Mouse (Mus musculus): ENCODE measurements around the gene Grin2a. TPM values are rescaled to one million over a fixed set of nuclear protein-coding genes. Genes with fewer than 3 reads are reported as not detected.
"Not testable (repeated sequence)": the region's sequence is repeated elsewhere in the genome, so short reads cannot be mapped to it uniquely, and the experiment has no call there.

The Grin2a gene
- total RNA-seq, 2 experiments from 2014 or later = 198 to 236 TPM

GRCm38 (mm10) chr16:9694081-9694480 lies 301.3 kb downstream of the Grin2a start:
- intact Hi-C loops (cut with DNase I) = no loop called here
- peak in 1 of 2 experiments; percentile 31 for DNase-seq (ENCODE audit: low spot score in 2 of 2)

GRCm38 (mm10) chr16:9688523-9689140 lies 306.7 kb downstream of the Grin2a start:
- intact Hi-C loops (cut with DNase I) = no loop called here
- DNase-seq (ENCODE audit: low spot score in 2 of 2) = no peak

- DNase-seq (ENCODE audit: low spot score in 2 of 2) = no peak
- intact Hi-C loops (cut with DNase I) = no loop called here
Measured at GRCm38 (mm10) chr16:9680572-9680971, 314.8 kb downstream of the Grin2a start.

GRCm38 (mm10) chr16:9679994-9680393 lies 315.4 kb downstream of the Grin2a start:
- intact Hi-C loops (cut with DNase I) = no loop called here
- no peak for DNase-seq (ENCODE audit: low spot score in 2 of 2)

- intact Hi-C loops (cut with DNase I) = no loop called here
- no peak for DNase-seq (ENCODE audit: low spot score in 2 of 2)
Measured at GRCm38 (mm10) chr16:9678750-9679149, 316.6 kb downstream of the Grin2a start.

- intact Hi-C loops (cut with DNase I) = no loop called here
- DNase-seq (ENCODE audit: low spot score in 2 of 2) = no peak
Measured at GRCm38 (mm10) chr16:9672390-9672789, 323.0 kb downstream of the Grin2a start.

GRCm38 (mm10) chr16:9671222-9671621 lies 324.1 kb downstream of the Grin2a start:
- intact Hi-C loops (cut with DNase I) = no loop called here
- DNase-seq (ENCODE audit: low spot score in 2 of 2) = no peak

- DNase-seq (ENCODE audit: low spot score in 2 of 2) = no peak
- intact Hi-C loops (cut with DNase I) = no loop called here
Measured at GRCm38 (mm10) chr16:9670750-9671161, 324.6 kb downstream of the Grin2a start.

GRCm38 (mm10) chr16:9665896-9666295 lies 329.5 kb downstream of the Grin2a start:
- intact Hi-C loops (cut with DNase I) = no loop called here
- no peak for DNase-seq (ENCODE audit: low spot score in 2 of 2)

- DNase-seq (ENCODE audit: low spot score in 2 of 2) = no peak
- intact Hi-C loops (cut with DNase I) = no loop called here
Measured at GRCm38 (mm10) chr16:9664060-9664459, 331.3 kb downstream of the Grin2a start.

- peak; percentile 32 to 57 for DNase-seq (ENCODE audit: low spot score in 2 of 2)
- intact Hi-C loops (cut with DNase I) = no loop called here
Measured at GRCm38 (mm10) chr16:9663508-9663907, 331.9 kb downstream of the Grin2a start.

- intact Hi-C loops (cut with DNase I) = no loop called here
- DNase-seq (ENCODE audit: low spot score in 2 of 2) = peak; percentile 61 to 63
Measured at GRCm38 (mm10) chr16:9625652-9626444, 369.5 kb downstream of the Grin2a start.

- intact Hi-C loops (cut with DNase I) = no loop called here
- peak in 1 of 2 experiments; percentile 68 for DNase-seq (ENCODE audit: low spot score in 2 of 2)
Measured at GRCm38 (mm10) chr16:9624346-9624745, 371.0 kb downstream of the Grin2a start.

GRCm38 (mm10) chr16:9618206-9618605 lies 377.2 kb downstream of the Grin2a start:
- intact Hi-C loops (cut with DNase I) = no loop called here
- DNase-seq (ENCODE audit: low spot score in 2 of 2) = no peak

GRCm38 (mm10) chr16:9617215-9617614 lies 378.1 kb downstream of the Grin2a start:
- intact Hi-C loops (cut with DNase I) = no loop called here
- no peak for DNase-seq (ENCODE audit: low spot score in 2 of 2)

- intact Hi-C loops (cut with DNase I) = no loop called here
- no peak for DNase-seq (ENCODE audit: low spot score in 2 of 2)
Measured at GRCm38 (mm10) chr16:9616807-9617206, 378.6 kb downstream of the Grin2a start.

- DNase-seq (ENCODE audit: low spot score in 2 of 2); intact Hi-C loops (cut with DNase I): not testable (repeated sequence)
Measured at GRCm38 (mm10) chr16:9612596-9612995, 382.8 kb downstream of the Grin2a start.

GRCm38 (mm10) chr16:9607432-9607831 lies 387.9 kb downstream of the Grin2a start:
- no peak for DNase-seq (ENCODE audit: low spot score in 2 of 2)
- intact Hi-C loops (cut with DNase I) = no loop called here

GRCm38 (mm10) chr16:9603983-9604382 lies 391.4 kb downstream of the Grin2a start:
- intact Hi-C loops (cut with DNase I) = no loop called here
- DNase-seq (ENCODE audit: low spot score in 2 of 2) = no peak

- no peak for DNase-seq (ENCODE audit: low spot score in 2 of 2)
- intact Hi-C loops (cut with DNase I) = no loop called here
Measured at GRCm38 (mm10) chr16:9602579-9602978, 392.8 kb downstream of the Grin2a start.

- intact Hi-C loops (cut with DNase I) = no loop called here
Measured at GRCm38 (mm10) chr16:9589176-9589575, 406.2 kb downstream of the Grin2a start.

More at GRCm38 (mm10) chr16:9589176-9589575, 406.2 kb downstream of the Grin2a start:
- DNase-seq (ENCODE audit: low spot score in 2 of 2) = peak in 1 of 2 experiments; percentile 36

All from left cerebral cortex, postnatal 14 days (tissue).